Mouse (Mus musculus): Measurements from ENCODE around the gene Ttc9.

Gene Ttc9

DNA sequence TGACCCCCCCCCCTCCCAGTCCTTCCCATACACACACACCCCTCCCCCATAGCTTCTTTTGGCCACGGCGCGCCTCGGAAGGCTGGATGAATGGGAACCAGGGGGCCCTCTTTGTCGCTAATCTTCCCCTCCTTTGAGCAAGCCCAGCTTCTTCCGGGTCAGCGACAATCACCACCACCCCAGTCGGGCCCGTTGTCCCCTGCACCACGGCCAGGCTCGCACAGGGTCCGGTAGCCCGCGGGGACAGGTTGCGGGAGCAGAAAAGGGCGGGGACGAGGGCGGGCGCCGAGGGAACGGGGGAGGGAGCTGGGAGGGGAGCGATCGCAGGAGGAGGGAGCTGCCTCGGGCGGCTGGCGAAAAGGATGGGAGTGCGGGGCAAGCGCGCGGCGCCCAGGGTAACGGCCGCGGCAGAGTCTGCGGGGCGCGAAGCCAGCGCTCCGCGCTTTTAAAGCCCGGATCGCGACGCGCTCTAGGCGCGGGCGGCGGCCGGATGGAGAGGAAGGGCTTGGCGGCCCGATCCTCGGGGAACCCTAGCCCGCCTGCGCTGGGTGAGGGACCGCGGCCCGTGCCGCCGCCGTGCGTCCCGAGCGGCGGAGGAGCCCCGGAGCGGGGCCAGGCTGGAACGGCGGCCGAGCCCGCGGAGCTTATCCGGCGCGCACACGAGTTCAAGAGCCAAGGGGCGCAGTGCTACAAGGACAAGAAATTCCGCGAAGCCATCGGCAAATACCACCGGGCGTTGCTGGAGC is at the start of gene Ttc9:
TSS of gene Ttc9 (plus strand) at position 335 of the 746 bp plus-strand sequence.
- DNase-seq (ENCODE audit: low read depth, low spot score): peak; percentile 88

DNA sequence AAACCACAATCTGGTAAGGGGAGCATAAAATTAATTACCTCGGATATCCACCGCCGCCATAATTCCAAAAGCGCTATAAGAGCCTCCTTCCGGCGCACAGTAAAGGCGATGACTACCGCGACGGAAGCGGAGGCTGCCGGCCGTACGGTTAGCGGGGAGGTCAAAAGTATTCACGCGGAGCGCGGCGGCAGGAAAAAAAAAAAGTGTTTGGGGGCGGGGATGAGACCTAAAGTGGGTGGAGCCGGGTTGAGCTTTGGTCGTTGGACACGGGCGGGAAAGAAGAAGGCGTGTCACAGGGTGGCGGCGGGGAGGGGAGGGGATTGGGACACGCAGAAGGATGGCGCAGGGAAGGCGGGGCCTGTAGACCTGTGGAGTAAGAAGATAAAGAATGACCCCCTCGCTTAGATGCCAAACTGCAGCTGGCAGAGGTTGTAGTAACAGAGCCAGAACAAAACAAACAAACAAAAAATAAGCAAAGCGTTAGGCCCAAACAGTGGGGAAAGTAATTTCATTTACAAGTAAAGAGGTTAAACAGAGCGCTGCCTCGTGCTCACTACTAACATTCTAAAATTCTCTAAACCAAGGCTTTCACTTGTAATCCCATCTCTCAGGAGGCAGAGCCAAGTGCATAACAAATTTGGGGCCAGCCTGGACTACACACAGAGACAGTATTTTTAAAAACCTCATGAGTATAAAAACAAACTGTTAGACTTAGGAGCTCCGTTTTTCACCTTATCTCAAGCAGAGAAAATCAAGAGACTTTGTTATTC is 36.0 kb upstream of the Ttc9 start, which contains the start of gene Med6:
TSS of gene Med6 (minus strand) at position 107 of the 770 bp plus-strand sequence.
- DNase-seq (ENCODE audit: low read depth, low spot score): peak; percentile 98

DNA sequence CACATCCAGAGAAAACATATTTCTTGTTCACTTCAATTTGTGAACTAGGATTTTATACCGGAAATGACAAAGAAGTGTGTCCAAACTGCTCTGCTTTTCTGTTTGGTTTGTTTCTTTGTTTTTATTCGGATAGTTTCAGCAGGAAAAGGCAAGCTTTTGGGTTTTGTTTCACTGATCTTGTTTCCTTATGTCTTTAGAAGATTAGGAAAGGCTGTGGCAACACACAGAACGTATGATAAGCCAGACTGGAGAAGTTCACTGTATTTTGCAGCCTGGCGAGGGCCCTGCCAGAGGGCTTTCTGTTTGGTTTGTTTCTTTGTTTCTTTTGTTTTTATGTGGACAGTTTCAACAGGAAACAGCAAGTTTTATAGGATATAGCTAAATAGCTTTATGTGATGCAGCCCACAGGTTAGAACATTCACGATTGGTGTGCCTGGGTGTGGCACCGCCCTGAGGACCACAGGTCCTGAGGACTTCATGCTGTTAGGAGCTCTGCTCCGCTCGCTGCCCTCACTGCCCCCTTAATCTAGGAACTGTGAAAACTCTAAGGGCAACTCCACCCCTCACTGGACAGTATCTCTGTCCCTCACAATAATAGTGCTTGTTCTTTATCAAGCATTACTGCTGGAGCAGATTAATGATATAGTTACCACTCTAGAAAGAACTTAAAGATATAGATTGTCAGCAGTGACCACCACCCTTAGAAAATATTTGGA is 34.3 kb upstream of the Ttc9 start:
- DNase-seq (ENCODE audit: low read depth, low spot score): no peak

DNA sequence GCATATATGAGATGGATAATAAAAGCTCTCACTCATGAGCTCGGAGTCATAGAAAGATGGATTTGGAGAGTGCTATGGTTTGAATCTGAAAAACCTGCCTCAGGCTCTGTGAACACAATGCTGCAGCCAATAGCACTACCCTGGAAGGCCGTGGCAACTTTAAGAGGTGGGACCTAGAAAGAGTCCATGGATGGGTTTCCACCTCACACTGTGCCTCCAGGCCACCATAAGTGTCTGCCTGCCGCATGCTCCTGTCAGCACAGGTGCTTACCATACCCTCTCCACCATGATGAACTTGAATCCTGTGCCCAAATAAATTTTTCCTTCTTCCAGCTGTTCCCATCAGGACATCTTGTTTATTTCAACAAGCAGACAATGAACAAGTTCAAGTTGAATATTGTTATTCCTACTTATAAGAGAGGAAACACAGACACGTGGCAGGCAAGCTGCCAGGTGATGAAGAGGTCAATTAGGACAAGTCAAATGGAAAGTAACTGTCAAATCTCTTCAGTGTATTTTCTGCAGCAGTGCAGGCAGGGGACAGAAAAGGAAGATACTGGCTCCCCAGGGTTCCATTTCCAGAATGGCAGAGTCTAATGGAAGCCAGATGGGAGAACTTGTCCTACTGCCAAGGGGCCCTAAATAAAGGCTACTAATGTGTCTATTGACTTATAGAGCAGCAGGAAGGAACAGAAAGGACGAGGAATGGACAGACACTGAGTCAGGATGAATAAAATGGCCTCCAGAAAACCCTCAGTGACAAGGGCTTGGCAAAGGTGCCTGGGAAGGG is 25.9 kb upstream of the Ttc9 start:
- DNase-seq (ENCODE audit: low read depth, low spot score): no peak

DNA sequence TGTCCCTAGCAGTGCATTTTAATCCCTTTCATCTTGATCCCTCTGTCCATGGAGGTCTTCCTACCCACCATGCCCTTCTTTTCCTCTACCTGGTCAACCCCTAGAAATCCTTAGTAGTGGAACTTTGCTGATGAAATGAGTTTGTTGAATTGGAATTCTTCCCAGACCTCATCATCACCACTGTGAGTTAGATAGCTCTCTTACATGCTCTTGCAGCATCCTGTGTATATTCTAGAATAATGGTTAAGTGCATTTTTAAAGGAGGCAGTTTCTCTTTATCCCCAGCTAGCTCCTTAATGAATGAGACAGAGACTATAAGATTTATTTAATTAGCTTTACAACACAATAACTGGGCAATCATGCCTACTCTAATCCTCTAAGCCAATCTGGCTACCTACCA is 21.6 kb upstream of the Ttc9 start:
- no peak for DNase-seq (ENCODE audit: low read depth, low spot score)

DNA sequence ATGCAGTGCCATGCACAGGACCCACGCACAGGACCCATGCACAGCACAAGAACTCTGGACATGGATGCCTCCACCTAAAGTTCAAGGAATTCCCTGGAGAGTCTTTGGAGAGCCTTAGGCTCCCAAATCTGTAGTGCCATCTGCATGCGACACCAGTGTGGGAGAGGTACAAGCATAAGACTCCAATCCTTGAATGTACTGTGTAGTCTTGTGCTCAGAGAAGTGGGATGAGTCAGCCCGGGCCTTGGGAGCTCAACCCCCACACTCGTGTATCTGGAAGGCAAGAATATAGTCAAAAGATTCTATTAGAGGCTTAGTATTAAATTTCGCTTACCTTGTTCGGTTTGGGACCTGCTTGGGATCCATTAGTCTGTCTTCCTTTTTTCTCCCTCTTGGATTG is 15.2 kb upstream of the Ttc9 start:
- no peak for DNase-seq (ENCODE audit: low read depth, low spot score)

DNA sequence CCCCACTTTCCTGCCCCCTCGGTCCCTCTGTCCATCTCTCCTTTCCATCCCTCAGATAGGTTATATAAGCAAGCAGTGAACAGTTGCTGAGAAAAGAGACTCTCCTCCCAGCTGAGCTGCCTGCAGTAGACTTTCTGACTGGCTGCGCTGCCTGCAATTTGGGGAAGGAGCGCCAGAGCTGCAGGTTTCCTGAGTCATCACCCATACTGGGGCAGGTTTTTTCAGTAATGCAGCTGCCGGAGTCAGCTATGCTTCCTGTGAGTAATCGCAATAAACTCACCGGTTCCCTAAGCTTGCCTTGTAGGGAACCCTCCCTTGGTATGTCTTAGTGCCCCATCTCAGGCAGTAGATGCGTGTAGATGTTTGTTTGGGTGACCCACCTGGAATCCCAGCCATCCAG is 14.1 kb upstream of the Ttc9 start:
- DNase-seq (ENCODE audit: low read depth, low spot score): no peak

DNA sequence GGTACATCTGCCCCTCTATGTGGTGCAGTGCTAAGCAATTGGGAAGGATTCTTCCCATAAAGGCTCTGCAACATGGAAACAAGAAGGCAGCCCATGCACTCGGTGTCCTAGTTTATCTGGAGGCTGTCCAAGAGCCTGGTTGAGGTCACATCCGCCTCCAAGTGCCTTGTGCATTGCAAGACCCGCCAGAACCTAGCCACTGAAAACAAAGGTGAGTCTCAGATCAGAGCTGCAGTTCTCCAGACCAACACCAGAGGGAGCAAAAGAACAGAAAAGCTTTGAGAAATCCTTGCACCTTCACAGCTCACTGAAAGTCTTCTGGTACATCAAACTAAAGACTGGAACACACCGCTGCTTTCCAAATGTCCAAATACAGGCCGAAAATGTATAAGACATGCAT is 11.7 kb upstream of the Ttc9 start:
- DNase-seq (ENCODE audit: low read depth, low spot score): peak; percentile 89

DNA sequence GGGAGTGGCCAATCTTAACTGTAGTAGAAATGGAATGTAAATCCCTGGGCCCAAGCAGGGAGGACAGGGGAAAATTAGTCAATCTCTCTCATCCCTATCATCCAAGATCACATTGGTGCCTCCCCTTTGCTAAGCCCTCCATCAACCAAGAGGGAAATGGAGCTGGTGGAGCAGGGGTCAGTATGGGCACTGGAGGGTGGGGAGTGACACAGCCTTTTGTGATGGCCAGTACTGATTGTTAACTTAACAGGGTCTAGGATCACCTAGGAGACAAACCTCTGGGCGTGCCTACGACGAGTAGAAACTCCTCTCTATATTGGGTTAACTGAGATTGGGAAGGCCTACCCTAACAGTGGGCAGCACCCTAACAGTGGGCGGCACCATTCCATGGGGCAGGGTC is 7.7 kb upstream of the Ttc9 start:
- DNase-seq (ENCODE audit: low read depth, low spot score): no peak

DNA sequence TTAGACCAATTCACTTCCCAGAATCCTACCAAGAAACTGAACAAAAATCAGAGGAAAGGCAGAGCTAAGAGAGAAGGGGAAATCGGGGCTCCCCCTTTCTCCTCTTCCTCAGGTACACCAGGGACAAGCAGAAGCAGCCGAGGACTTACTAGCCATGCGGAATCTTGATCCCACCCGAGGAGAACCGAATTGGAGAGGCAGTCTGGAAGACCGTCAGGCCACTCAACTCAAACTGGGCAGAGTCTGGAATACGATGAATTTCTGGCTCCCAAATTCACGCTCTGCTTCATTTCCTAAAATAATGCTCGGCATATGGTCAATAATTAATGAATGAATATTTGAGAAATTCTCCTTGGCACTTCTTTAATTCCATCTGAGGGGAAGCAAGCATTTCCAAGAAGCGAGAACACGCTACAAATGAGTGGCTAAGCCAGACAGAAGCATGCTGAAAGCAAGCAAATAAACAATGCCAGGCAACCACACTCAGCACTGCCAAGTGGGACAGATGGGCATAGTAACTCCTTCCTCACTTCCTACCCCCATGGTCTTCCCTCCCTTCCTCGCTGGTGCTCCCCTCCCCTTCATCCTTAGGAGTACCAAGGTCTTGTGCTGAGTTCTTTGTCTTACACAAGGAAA is 4.7 kb upstream of the Ttc9 start:
- DNase-seq (ENCODE audit: low read depth, low spot score): no peak

DNA sequence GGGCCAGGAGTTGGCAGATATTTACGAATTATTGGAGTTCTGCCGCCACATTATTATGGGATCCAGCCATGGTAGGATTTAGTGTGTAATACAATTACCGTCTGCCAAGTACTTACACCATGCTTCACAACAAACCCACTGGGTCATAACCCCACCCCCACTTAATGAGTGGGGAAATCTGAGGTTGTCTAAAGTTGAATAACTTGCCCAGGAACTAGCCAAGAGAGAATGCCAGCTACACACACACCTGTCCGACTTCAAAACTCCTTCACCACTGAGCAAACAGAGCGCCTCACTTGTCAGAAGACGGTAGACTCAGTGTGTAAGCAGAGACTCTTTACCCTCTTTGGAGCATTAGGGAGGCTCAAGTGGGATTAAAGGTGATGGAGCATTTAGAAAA is 3.6 kb upstream of the Ttc9 start:
- no peak for DNase-seq (ENCODE audit: low read depth, low spot score)

DNA sequence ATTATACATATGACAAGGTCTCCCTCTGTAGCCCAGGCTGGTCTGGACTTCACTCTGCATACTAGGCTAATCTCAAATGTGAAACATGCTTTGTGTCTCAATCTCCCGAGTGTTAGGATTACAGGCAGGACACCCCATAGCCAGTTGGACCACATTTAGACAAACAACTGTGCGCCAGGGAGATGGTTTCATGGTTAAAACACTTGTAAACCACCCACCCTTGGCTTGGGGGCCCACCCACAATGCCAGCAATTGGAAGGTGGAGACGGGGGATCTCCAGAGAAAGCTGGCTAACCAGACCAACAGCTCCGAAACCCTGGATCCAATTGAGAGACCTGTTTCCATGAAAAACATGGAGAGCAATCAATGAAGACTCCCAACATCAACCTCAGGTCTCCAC is 3.0 kb upstream of the Ttc9 start:
- no peak for DNase-seq (ENCODE audit: low read depth, low spot score)

DNA sequence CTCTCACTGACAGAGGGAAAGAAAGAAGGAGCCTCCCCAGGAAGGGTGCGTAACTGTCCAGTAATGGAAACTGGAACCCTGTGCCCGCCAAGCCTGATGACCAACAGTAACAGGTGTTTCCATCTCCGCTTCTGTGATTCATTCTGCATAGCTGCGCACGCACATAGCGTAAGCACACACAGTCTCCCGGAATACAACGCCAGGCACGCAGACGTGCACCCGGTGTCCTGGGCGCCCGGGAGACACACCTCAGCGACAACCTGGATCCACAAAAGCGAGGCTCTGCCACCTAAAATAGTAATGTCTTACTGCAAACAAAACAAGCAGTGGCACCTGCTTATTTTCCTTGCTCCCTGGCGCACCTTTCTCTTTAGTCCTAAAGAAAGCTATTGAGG is 532 bp upstream of the Ttc9 start:
- peak; percentile 83 for DNase-seq (ENCODE audit: low read depth, low spot score)

DNA sequence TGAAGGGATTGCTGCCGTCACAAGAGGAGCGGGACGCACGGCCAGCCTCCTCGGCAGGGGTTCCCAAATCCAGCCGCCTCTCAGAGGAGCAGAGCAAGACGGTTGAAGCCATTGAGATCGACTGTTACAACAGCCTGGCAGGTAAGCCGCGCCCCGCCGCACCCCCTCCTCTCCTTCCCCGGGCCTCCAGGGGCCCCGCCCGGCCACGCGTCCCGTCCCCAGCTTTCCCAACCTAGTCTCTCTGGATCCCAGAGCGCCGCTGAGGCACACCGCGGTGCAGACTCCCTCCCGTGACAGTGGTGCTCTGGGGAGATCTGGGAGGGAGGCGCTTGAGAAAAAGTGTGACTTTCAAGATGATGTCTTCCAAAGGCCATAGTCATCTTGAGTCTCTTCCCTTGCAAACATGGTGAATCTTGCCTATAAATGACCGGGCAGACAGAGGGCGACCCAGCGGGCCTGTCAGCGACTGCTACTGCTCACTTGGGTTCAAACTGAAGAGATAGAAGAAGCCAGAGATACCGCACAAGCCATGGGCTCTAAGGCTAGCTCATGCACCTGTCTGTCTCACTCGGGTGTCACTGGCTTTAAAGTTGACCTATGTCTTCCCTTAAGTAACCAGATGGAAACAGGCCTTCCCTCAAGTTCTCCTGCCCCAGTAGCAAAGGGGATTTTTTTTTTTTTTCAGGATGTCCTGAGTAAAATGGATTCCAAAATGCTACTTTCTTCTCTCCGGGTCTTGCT is 782 bp downstream of the Ttc9 start:
- DNase-seq (ENCODE audit: low read depth, low spot score): peak; percentile 82

DNA sequence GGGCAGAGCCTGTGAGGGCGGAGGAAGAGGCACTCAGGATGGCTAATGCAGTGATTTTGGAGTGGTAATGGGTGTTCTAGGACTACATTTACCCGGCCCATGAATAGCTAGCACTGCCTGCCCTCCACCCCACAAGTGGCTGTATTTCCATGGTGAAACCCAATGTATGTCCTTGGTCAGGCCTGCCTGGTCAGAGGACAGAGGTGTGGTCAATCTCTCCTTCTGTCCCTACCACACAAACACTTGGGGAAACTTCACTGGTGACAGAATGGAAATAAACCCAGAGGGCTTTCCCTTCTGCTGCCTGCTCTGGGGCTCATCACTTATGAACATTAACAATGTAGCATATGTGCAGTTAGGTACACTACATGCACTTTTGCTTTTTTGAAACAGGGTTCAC is 2.2 kb downstream of the Ttc9 start:
- DNase-seq (ENCODE audit: low read depth, low spot score): no peak

DNA sequence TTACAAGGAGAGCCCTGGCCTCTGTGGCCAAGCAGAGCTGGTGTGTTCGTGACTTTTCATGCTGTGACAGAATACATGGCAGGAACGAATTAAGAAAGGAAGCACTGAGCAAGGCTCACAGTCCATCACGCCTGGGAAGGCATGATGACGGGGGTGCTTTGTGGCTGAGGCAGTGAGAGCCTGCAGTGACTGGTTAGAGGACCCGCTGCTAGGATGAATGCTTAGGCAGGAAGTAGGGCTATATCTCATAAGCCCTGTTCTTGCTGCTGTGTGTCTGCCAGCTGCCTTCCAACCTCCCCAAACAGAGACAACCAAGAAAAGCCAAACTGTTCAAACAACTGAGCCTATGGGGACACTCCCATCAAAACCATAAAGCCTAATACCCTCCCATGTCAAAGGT is 9.6 kb downstream of the Ttc9 start:
- DNase-seq (ENCODE audit: low read depth, low spot score): no peak

DNA sequence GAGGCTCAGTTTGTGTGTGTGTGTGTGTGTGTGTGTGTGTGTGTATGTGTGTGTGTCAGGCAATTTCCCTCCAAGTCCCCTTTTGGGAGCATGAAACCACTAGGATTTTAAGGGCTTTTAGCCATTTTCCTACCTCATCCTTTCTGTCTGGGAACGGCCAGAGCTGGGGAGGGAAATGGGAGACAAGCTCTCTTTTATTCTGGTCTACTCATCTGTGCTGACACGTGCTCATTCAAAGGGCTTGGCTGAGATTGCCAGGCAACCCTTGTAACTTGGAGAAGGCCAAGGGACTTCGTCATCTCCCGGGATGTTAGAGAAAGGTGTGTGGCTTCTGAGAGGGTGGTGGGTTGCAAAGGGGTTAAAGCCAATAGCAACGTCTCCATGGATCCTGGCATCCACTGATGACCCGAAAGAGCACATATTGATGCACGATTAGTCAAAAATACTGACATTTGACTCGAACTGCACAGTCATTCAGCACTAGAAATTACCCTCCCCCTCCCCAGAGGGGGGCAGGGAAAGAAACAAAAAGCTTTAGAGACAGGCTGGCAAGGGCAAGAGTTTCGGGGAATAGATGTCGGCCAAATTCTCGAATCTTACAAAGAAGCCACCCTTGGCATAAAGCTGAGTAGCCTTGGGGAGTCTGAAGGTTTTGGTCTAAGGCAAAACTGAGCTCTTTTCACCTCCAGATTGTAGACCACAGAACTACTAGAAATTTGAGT is 11.5 kb downstream of the Ttc9 start:
- no peak for DNase-seq (ENCODE audit: low read depth, low spot score)

DNA sequence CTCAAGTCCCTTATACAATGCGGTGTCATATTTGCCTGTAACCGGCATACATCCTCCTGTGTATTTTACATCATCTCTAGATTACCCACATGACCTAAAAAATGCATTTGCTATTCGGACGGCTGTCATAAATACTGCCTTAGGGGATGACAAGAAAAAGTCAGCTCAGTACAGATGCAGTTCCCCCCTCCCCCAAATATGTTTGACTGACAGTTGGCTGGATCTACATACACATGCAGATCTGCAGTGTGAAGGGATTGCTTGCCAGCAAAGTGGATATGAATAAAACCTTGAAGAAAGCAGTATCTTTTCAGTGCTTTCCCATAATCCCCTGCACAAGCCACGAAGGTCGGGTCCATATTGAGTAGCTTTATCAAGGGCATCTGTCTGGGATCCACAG is 15.8 kb downstream of the Ttc9 start:
- no peak for DNase-seq (ENCODE audit: low read depth, low spot score)

DNA sequence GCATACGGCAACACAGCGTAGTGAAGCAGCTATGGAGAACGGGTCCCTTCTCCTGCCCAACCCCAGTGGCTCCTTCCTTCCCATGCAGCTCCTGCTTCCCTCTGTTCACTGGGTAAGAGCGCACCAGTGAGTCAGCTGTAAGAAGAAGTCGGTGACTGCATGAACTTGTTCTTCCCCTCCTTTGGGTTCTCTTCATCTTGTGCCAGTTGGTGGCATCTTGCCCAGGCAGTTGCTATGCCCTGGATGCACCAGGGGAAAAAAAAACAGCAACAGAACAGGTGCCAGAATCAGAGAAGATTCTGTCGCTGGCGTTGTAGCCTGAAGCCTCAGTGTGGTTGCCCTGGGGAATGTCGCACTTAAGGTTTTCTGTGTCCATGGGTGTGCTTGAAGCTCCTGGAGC is 22.3 kb downstream of the Ttc9 start:
- DNase-seq (ENCODE audit: low read depth, low spot score): no peak

DNA sequence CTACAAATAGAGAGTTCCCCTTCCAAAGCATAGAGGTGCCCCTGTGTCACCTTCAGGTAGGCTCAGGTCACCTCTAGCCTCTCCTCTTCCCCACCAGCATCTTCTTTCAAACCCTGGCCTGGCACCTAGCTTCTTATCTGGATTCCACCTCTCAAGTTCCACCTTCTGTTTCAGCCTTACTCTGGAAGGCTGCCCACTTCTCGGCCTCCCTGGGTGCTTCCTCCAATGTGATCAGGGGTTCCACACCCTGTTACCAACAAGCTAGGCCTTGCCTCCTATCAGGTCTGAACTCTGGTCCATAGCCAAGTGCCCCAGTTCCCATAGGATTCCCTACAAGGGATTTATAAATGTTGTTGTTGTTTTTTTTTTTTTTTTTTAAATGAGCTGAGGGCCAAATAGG is 26.3 kb downstream of the Ttc9 start:
- DNase-seq (ENCODE audit: low read depth, low spot score): no peak

Measured in R1 (cell line).